Mouse (Mus musculus) thymus, adult 2 months (tissue): Measurements from ENCODE around the gene Gm30191.

Experiments
- CTCF ChIP-seq: fragments of 200-500 bp; IDR thresholded peaks from 2 replicates; pipeline ENCODE4 v1.5.1; 2012; ENCODE audit warnings: mild to moderate bottlenecking, control low read depth, low read length, moderate library complexity, borderline replicate concordance; ENCODE audit not compliant: control insufficient read depth, poor library complexity, insufficient read depth; ENCODE audit errors: extremely low read depth
- POLR2A ChIP-seq: fragments of 200-500 bp; IDR thresholded peaks from 2 replicates; pipeline ENCODE4 v1.6.1; 2012; ENCODE audit warnings: mild to moderate bottlenecking, low read length, control low read depth, moderate library complexity; ENCODE audit not compliant: control insufficient read depth, poor library complexity, insufficient read depth; ENCODE audit errors: extremely low read depth

DNA sequence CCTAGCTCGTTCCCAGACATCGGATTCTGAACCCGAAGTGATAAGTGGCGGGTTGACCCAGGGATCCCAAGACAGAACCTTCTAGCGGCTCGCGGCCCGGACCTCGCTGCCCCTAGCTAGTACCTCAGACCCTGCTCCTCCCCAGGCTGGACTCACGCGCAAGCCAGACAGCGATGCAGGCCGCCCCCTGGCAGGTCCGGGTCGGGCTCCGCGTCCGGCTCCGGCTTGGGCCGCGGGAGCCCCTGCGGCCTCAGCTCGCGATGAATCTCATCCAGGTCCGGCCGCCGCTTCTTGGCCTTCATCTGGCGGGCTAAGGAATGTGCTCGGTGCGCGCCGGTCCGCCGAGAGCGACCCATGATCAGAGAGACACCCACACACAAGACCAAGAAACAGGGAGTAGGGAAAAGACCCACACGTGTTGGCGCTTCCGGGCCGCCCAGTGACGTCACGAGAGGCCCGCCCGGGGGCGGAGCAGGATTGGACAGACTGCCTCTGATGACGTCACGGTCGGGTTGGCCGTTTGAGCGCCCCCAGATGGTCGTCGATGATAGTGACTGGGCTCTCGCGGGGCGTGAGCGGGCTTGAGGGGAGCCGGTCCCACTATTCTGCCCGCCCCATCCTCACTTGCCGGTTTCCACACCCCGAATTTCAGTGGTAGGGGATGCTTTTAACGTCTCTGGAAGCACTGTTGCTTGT lies 1.4 kb upstream of the Gm30191 start, which contains the start of gene Zfp593:
- TF ChIP-seq CTCF, result peak; percentile 90
- no peak; the same call in 1 of the 2 replicates for TF ChIP-seq POLR2A
